Mouse (Mus musculus) right cerebral cortex, postnatal 14 days (tissue): ENCODE measurements around the gene Tmc6.

Source experiments
- DNase-seq: peaks from one replicate; pipeline ENCODE4 v3.0.0; 2022

Gene Tmc6

GRCm38 (mm10) chr11:117748628-117749027, 33.4 kb downstream of the Tmc6 start:
- no peak for DNase-seq

DNA sequence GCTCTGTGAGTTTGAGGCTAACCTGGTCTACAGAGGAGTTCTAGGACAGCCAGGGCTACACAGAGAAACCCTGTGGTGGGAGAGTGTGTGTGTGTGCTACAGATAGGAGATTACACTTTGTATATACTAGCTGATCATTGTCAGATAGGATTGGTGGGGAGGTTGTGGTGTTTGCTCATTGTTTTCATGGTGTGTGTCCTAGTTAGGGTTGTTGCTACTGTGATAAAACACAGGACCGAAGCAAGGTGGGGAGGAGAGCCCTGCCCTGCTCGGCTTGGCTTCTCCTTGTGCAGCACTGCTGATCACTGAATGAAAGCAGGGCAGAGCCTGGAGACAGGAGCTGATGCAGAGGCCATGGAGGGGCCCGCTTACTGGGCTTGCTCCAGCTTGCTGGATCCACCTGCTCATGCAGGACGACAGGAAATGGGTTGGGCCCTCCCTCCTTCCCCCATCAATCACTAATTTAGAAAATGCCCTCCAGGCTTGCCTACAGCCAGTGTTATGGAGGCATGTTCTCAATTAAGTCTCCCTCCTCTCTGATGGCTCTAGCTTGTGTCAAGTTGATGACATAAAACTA, 38.5 kb downstream of the Tmc6 start:
- DNase-seq, result no peak

- DNase-seq, result no peak
Measured at GRCm38 (mm10) chr11:117742715-117743114, 39.3 kb downstream of the Tmc6 start.

DNA sequence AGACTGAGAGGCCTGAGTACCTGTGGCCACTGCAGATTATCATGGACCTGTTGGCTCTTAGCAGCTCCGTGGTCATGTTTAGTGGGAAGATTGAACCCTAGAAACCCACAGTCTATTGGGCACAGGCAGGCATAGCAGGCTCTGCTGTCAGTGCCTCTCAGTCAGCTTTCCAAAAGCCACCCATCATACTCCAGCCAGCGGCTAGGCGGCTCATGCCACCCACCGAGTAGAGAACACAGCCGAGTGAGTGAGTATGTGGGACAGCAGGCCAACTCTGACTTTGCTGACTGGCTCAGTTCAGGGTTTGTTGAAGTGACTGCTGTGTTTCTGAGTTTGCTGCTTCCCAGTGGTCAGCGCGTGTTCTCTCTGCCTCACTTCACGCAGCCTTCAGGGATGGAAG, 39.8 kb downstream of the Tmc6 start:
- DNase-seq, result no peak

- no peak for DNase-seq
Measured at GRCm38 (mm10) chr11:117741128-117741527, 40.9 kb downstream of the Tmc6 start.

GRCm38 (mm10) chr11:117738123-117738522, 43.9 kb downstream of the Tmc6 start:
- DNase-seq, result no peak

GRCm38 (mm10) chr11:117736037-117736689, 45.8 kb downstream of the Tmc6 start:
- DNase-seq, result no peak

- no peak for DNase-seq
Measured at GRCm38 (mm10) chr11:117731470-117731869, 50.5 kb downstream of the Tmc6 start.

DNA sequence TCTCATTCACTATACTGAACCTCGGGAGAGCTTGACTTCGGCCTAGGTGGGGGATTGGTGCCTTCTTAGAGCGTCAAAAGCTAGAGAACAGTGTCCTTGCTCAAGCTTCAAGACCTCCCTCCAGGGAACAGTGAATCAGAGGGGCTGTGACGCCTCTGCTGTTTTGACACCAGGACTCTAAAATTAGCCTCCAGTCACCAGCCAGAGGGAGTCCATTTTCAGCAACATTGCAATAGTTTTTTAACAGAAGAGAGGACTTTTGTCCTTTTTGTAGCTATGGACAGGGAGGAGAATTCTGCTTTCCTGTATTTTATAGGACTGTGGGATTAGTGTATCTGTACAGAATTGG, 51.5 kb downstream of the Tmc6 start:
- DNase-seq, result no peak

- DNase-seq, result no peak
Measured at GRCm38 (mm10) chr11:117729798-117730489, 52.1 kb downstream of the Tmc6 start.

GRCm38 (mm10) chr11:117729341-117729740, 52.7 kb downstream of the Tmc6 start:
- DNase-seq, result no peak

- no peak for DNase-seq
Measured at GRCm38 (mm10) chr11:117728841-117729240, 53.2 kb downstream of the Tmc6 start.

DNA sequence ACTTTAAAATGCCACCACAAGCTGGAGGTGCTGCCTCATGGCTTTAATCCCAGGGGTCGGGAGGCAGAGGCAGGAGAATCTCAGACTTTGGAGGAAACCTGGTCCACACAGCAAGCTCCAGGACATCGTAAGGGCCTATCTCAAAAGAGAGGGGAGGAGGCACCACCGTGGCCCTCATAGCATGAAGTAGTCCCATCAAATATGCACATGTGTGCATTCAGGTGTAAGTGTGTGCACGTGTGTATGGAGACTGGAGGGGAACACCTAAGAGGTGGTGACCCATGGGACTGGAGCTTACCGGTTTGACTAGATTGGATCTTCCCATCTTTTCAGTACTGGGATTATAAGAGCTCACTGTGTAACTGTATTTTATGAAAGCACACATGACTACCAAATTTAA, 53.8 kb downstream of the Tmc6 start:
- no peak for DNase-seq

GRCm38 (mm10) chr11:117727031-117727430, 55.0 kb downstream of the Tmc6 start:
- no peak for DNase-seq

DNA sequence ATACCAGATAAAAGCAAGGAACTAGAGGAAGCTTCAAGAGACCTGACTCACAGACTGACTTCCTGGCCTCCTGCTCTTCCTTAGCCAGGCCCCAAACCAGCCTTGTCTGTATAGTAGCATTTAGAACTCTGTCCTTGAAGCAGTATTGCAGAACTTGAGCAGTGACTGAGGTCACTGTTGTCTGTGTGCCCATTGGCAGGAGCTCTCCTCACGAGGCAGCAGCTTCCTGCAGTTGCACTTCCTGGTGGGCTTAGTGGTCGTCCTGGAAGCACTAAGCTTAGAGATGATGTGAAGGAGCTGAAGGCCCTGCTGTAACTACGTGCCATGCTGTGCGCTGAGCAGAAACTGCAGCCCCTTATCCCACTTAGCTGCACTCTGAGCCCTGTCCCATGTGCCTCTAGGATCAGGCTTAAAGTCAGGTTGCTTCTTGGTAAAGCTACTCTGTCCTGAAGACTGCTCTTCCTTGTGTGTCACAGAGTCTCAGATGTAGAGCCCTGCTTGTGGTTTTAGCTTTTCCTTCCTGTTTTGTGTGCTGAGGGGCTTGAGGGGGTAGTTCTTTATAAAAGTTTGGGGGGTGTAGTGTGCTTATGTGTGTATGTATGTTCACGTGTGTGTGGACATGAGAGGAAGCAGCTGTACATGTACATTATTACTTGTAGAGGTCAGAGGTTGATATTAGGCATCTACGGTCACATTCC, 57.2 kb downstream of the Tmc6 start:
- no peak for DNase-seq

DNA sequence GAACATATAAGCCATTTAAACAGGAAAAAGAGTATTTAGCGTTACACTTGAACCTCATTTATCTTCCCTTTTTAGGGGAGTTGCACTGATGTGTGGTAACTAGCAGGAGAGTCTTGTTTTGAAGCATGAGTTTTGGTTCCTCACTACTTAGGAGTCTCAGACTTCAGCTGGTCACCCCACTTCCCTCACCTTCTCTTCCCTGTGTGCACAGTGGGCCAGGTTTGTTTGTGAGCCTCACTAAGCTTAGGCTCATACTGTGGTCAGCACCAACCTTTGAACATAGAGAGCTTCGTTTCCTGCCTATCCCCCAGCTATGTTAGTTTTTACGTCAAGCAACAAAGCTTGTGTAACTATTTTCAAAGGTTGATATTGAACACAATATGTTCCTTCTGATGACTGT, 63.2 kb downstream of the Tmc6 start:
- no peak for DNase-seq
